Mouse (Mus musculus) gastrocnemius, postnatal 10 days (tissue): ENCODE results near the gene Ccl1. TPM values are rescaled to one million over a fixed set of nuclear protein-coding genes. Genes with fewer than 3 reads are reported as not detected.

Experiments used
- total RNA-seq, 2 experiments: library from RNA; stranded (reverse); gene quantifications; 2 replicates each; pipeline ENCODE4 v1.2.3; 2021

The Ccl1 gene
- total RNA-seq, 2 experiments from 2014 or later: not detected

Other genes starting within 250 kb of the Ccl1 start
- 10 to 100 TPM; 12.2 to 13.3 TPM for gene Ccl11, start 247.9 kb downstream of the Ccl1 start, total RNA-seq
- 1 to 10 TPM in 1 of 2 experiments, under 1 TPM in 1; 0.90 to 1.6 TPM for gene Ccl12, start 203.8 kb downstream of the Ccl1 start, total RNA-seq
- gene Ccl8, start 190.5 kb downstream of the Ccl1 start, total RNA-seq: under 1 TPM; 0.70 to 0.77 TPM
- gene Tmem132e, start 83.2 kb upstream of the Ccl1 start, total RNA-seq: under 1 TPM; 0.47 to 0.49 TPM